Mouse (Mus musculus) heart, adult 10 weeks (tissue): ENCODE measurements around the gene Cyth4. TPM values are rescaled to one million over a fixed set of nuclear protein-coding genes. Genes with fewer than 3 reads are reported as not detected.

Source experiments
- polyA plus RNA-seq: library from polyadenylated mRNA; stranded (reverse); fragments of 350-450 nt; fragmentation: Illumina TruSeq; extraction: RNeasy Lipid Tissue Mini Kit (QIAGEN cat#74804); gene quantifications from one replicate; pipeline ENCODE4 v1.2.3, GENCODE M21; 2014; ENCODE audit warnings: low read depth, low replicate concordance

The Cyth4 gene
- polyA plus RNA-seq = 8.0 TPM

GRCm38 (mm10) chr15:78596914-78597313 lies at the start of gene Cyth4:
Gene Cyth4, plus strand, starts transcription at chr15:78597047.

GRCm38 (mm10) chr15:78572658-78573397 lies 24.0 kb upstream of the Cyth4 start, which contains the start of gene Rac2:
Gene Rac2, minus strand, starts transcription at chr15:78572783.

Other genes starting within 250 kb of the Cyth4 start
- gene Tex33, start 201.1 kb upstream of the Cyth4 start, polyA plus RNA-seq = not detected
- gene Tst, start 191.1 kb upstream of the Cyth4 start, polyA plus RNA-seq = 26.6 TPM
- gene Mpst, start 190.6 kb upstream of the Cyth4 start, polyA plus RNA-seq = 56.8 TPM
- gene Kctd17, start 168.5 kb upstream of the Cyth4 start, polyA plus RNA-seq = 24.6 TPM
- gene Tmprss6, start 128.4 kb upstream of the Cyth4 start, polyA plus RNA-seq = not detected
- 0.21 TPM for gene Il2rb, start 101.8 kb upstream of the Cyth4 start, polyA plus RNA-seq
- 10.5 TPM for gene C1qtnf6, start 65.6 kb upstream of the Cyth4 start, polyA plus RNA-seq
- gene Sstr3, start 52.4 kb upstream of the Cyth4 start, polyA plus RNA-seq = not detected
- gene Rac2, start 24.3 kb upstream of the Cyth4 start, polyA plus RNA-seq = 1.8 TPM
- gene Elfn2, start 121.7 kb downstream of the Cyth4 start, polyA plus RNA-seq = 0.37 TPM
- gene Mfng, start 176.4 kb downstream of the Cyth4 start, polyA plus RNA-seq = 7.1 TPM
- 15.5 TPM for gene Card10, start 206.0 kb downstream of the Cyth4 start, polyA plus RNA-seq
- 40.4 TPM for gene Cdc42ep1, start 245.6 kb downstream of the Cyth4 start, polyA plus RNA-seq